Mouse (Mus musculus) lung, adult 2 months (tissue): Measurements from ENCODE around the gene Pnp.

ENCODE experiments used
- CTCF ChIP-seq: fragments of 200-500 bp; IDR thresholded peaks from 2 replicates; pipeline ENCODE4 v1.5.1; 2011; ENCODE audit warnings: mild to moderate bottlenecking, low read length, control low read depth; ENCODE audit not compliant: insufficient read depth
- POLR2A ChIP-seq: fragments of 200-500 bp; IDR thresholded peaks from 2 replicates; pipeline ENCODE4 v1.6.1; 2011; ENCODE audit warnings: low read depth, mild to moderate bottlenecking, control low read depth, low read length, borderline replicate concordance; ENCODE audit errors: extremely low read depth

- no peak for TF ChIP-seq POLR2A
- TF ChIP-seq CTCF = no peak
Measured at GRCm38 (mm10) chr14:50936649-50937048, 5.8 kb downstream of the Pnp start.
